ENCODE assay signal across 8 mouse cellular contexts in the genomic region with DNA sequence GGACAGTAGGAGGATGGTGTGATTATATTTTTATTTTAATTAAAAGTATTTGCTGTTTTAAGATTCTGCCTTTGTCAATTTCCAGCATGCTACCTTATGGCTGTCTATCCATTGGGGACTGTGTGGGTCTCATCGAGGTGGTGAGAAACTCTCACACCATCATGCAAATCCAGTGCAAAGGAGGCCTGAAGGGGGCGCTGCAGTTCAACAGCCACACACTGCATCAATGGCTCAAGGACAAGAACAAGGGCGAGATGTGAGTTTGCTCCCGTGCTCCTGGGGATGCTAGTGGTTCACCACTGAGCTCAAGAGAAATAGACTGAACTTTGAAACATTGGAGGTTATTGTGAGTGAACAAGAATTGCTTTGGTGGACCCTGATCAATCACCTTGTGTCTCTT. TPM values are rescaled to one million over a fixed set of nuclear protein-coding genes. Genes with fewer than 3 reads are reported as not detected.
DNase-seq lines count a peak whose midpoint lies in the region; ATAC-seq and TF ChIP-seq lines count a peak whose summit lies in the region.

No protein-coding gene starts in this region.

- no peak overlapping the region for H3K27ac ChIP-seq in forebrain, postnatal 0 days (ENCODE audit: low read depth, low read length)
- no peak overlapping the region for H3K27ac ChIP-seq in forebrain, embryonic 12.5 days
- H3K27ac ChIP-seq in liver, adult 2 months (replicated peaks; ENCODE audit: insufficient read depth, low read depth, low read length), result no peak overlapping the region
- no peak overlapping the region for H3K27ac ChIP-seq in liver, embryonic 12.5 days
- no peak overlapping the region for H3K27ac ChIP-seq in embryonic facial prominence, embryonic 11.5 days (replicated peaks; ENCODE audit: low read depth, low read length)

- no peaks in the 10 kb centered on the region for H3K9me3 ChIP-seq in forebrain, postnatal 0 days (ENCODE audit: low read length)
- no peaks in the 10 kb centered on the region for H3K9me3 ChIP-seq in forebrain, embryonic 12.5 days
- no peaks in the 10 kb centered on the region for H3K9me3 ChIP-seq in liver, embryonic 12.5 days (replicated peaks)
- no peaks in the 10 kb centered on the region for H3K9me3 ChIP-seq in embryonic facial prominence, embryonic 11.5 days (replicated peaks; ENCODE audit: control insufficient read depth, low read length)

- H3K9ac ChIP-seq in forebrain, postnatal 0 days, result no peak overlapping the region
- no peak overlapping the region for H3K9ac ChIP-seq in forebrain, embryonic 12.5 days
- H3K9ac ChIP-seq in liver, adult 2 months (ENCODE audit: low read depth, low read length), result no peak overlapping the region
- no peak overlapping the region for H3K9ac ChIP-seq in liver, embryonic 12.5 days
- H3K9ac ChIP-seq in embryonic facial prominence, embryonic 11.5 days (replicated peaks; ENCODE audit: low read length), result no peak overlapping the region

- H3K4me3 ChIP-seq in forebrain, postnatal 0 days (ENCODE audit: low read depth, low read length), result no peak overlapping the region
- H3K4me3 ChIP-seq in forebrain, embryonic 12.5 days (replicated peaks), result no peak overlapping the region
- no peak overlapping the region for H3K4me3 ChIP-seq in liver, adult 2 months (ENCODE audit: insufficient read depth, low read depth, low read length)
- H3K4me3 ChIP-seq in liver, embryonic 12.5 days, result no peak overlapping the region
- no peak overlapping the region for H3K4me3 ChIP-seq in embryonic facial prominence, embryonic 11.5 days (ENCODE audit: low read depth, low read length)

- ATAC-seq in forebrain, postnatal 0 days, result peak; percentile 65; the same call in 1 of the 2 replicates
- no peak for ATAC-seq in forebrain, embryonic 12.5 days (ENCODE audit: low FRiP score)
- no peak for ATAC-seq in liver, embryonic 12.5 days
- ATAC-seq in embryonic facial prominence, embryonic 11.5 days (replicated peaks; ENCODE audit: insufficient number of reproducible peaks, low FRiP score, low TSS enrichment, low read depth), result 0 out of 2 replicates have a peak, but pooled peaks have one; percentile 23

- H3K79me2 ChIP-seq in liver, adult 2 months (ENCODE audit: control insufficient read depth, insufficient read depth, low read length), result no peaks in the 10 kb centered on the region

- peaks cover 70% of the 10 kb centered on the region for H3K36me3 ChIP-seq in forebrain, postnatal 0 days (ENCODE audit: insufficient read depth)
- peaks cover 75% of the 10 kb centered on the region for H3K36me3 ChIP-seq in forebrain, embryonic 12.5 days (replicated peaks)
- H3K36me3 ChIP-seq in liver, adult 2 months (ENCODE audit: control insufficient read depth, insufficient read depth, low read length), result peaks cover 62% of the 10 kb centered on the region
- peaks cover 81% of the 10 kb centered on the region for H3K36me3 ChIP-seq in liver, embryonic 12.5 days
- H3K36me3 ChIP-seq in embryonic facial prominence, embryonic 11.5 days (replicated peaks; ENCODE audit: control insufficient read depth, insufficient read depth, low read depth, low read length), result peaks cover 2% of the 10 kb centered on the region

- H3K4me1 ChIP-seq in forebrain, postnatal 0 days (ENCODE audit: insufficient read depth), result no peaks in the 10 kb centered on the region
- H3K4me1 ChIP-seq in forebrain, embryonic 12.5 days, result no peaks in the 10 kb centered on the region
- H3K4me1 ChIP-seq in liver, adult 2 months (ENCODE audit: control insufficient read depth, insufficient read depth, low read length), result no peaks in the 10 kb centered on the region
- no peaks in the 10 kb centered on the region for H3K4me1 ChIP-seq in liver, embryonic 12.5 days
- no peaks in the 10 kb centered on the region for H3K4me1 ChIP-seq in embryonic facial prominence, embryonic 11.5 days (ENCODE audit: control insufficient read depth, insufficient read depth, low read length)

- 66% methylated on average over 4 of the region's 4 CpGs for WGBS in forebrain, postnatal 0 days
- 61% methylated on average over 4 of the region's 4 CpGs for WGBS in forebrain, embryonic 12.5 days
- 71% methylated on average over 4 of the region's 4 CpGs for WGBS in liver, adult 2 months
- 70% methylated on average over 4 of the region's 4 CpGs for WGBS in liver, embryonic 12.5 days (ENCODE audit: insufficient replicate concordance)
- 63% methylated on average over 4 of the region's 4 CpGs for WGBS in embryonic facial prominence, embryonic 11.5 days

- no peak overlapping the region for H3K4me2 ChIP-seq in forebrain, postnatal 0 days (ENCODE audit: low read depth)
- no peak overlapping the region for H3K4me2 ChIP-seq in forebrain, embryonic 12.5 days
- H3K4me2 ChIP-seq in liver, embryonic 12.5 days, result no peak overlapping the region
- no peak overlapping the region for H3K4me2 ChIP-seq in embryonic facial prominence, embryonic 11.5 days (ENCODE audit: low read depth, low read length)

- peak; percentile 37 for DNase-seq in forebrain, postnatal 0 days
- peak; percentile 34 for DNase-seq in liver, adult 2 months (ENCODE audit: extremely low read depth, low read depth, low spot score)
- DNase-seq in adrenal gland, adult 8-10 months, result peak; percentile 28
- DNase-seq in embryonic facial prominence, embryonic 11.5 days (ENCODE audit: low spot score), result peak; percentile 33
- DNase-seq in lung, postnatal 4 days, result peak; percentile 41 to 63
- peak; percentile 42 for DNase-seq in thymus, postnatal 14 days

- H3K27me3 ChIP-seq in forebrain, postnatal 0 days (ENCODE audit: insufficient read depth, low read length), result no peaks in the 10 kb centered on the region
- no peaks in the 10 kb centered on the region for H3K27me3 ChIP-seq in forebrain, embryonic 12.5 days
- no peaks in the 10 kb centered on the region for H3K27me3 ChIP-seq in liver, adult 2 months (ENCODE audit: control insufficient read depth, insufficient read depth, low read length)
- H3K27me3 ChIP-seq in liver, embryonic 12.5 days (replicated peaks), result no peaks in the 10 kb centered on the region
- H3K27me3 ChIP-seq in embryonic facial prominence, embryonic 11.5 days (ENCODE audit: control insufficient read depth, insufficient read depth, low read length), result no peaks in the 10 kb centered on the region

- peak; percentile 67 for TF ChIP-seq CTCF in forebrain, postnatal 0 days (IDR thresholded peaks at IDR 0.05; ENCODE audit: low read depth)
- peak; percentile 75 for TF ChIP-seq CTCF in liver, adult 2 months (IDR thresholded peaks at IDR 0.05; ENCODE audit: low read depth, low read length)

- no peak for TF ChIP-seq POLR2A in liver, adult 2 months (IDR thresholded peaks at IDR 0.05; ENCODE audit: extremely low read depth, insufficient read depth, low read length)

RNA-seq across cellular contexts. Expression of a gene that starts 32.3 kb away (rescaled TPM):
- total RNA-seq in forebrain, postnatal 0 days (2014; rRNA removed), result not detected in 2 replicates
- not detected in 2 replicates for polyA plus RNA-seq in forebrain, postnatal 0 days (2015; fragmentation: Nextera tagmentation; extraction: Ambion mirVana)
- 0.22 TPM in 1 of 2 replicates, not detected in the other for polyA plus RNA-seq in forebrain, embryonic 12.5 days (2016; fragmentation: Nextera tagmentation; extraction: Ambion mirVana)
- not detected in 2 replicates for total RNA-seq in liver, adult 2 months (2014; rRNA removed)
- not detected in 2 replicates for polyA plus RNA-seq in liver, adult 2 months (2012; rRNA removed)
- not detected in 2 replicates for polyA plus RNA-seq in liver, embryonic 12.5 days (2016; fragmentation: Nextera tagmentation; extraction: Ambion mirVana)
- 1 to 10 TPM in 1 of 4 experiments, under 1 TPM in 2, not detected in 1; 0.18 to 2.8 (median 0.38) TPM for total RNA-seq in adrenal gland, adult 8-10 months (2022)
- not detected in 2 replicates for polyA plus RNA-seq in embryonic facial prominence, embryonic 11.5 days (2014; fragmentation: Nextera tagmentation; extraction: Ambion mirVana)

RNA-seq across cellular contexts. Expression of a gene that starts 50.3 kb away (rescaled TPM):
- 74.2 and 80.8 TPM in 2 replicates for total RNA-seq in forebrain, postnatal 0 days (2014; rRNA removed)
- 42.2 and 42.6 TPM in 2 replicates for polyA plus RNA-seq in forebrain, postnatal 0 days (2015; fragmentation: Nextera tagmentation; extraction: Ambion mirVana)
- 43.3 and 46.5 TPM in 2 replicates for polyA plus RNA-seq in forebrain, embryonic 12.5 days (2016; fragmentation: Nextera tagmentation; extraction: Ambion mirVana)
- total RNA-seq in liver, adult 2 months (2014; rRNA removed), result 23.6 and 24.2 TPM in 2 replicates
- 7.6 and 10.8 TPM in 2 replicates for polyA plus RNA-seq in liver, adult 2 months (2012; rRNA removed)
- 29.8 and 31.8 TPM in 2 replicates for polyA plus RNA-seq in liver, embryonic 12.5 days (2016; fragmentation: Nextera tagmentation; extraction: Ambion mirVana)
- total RNA-seq in adrenal gland, adult 8-10 months (2022), result 10 to 100 TPM; 30.3 to 51.2 (median 37.4) TPM
- polyA plus RNA-seq in embryonic facial prominence, embryonic 11.5 days (2014; fragmentation: Nextera tagmentation; extraction: Ambion mirVana), result 51.7 and 54.3 TPM in 2 replicates

Comparison
In these comparisons a context has a peak if more than half of its experiments do, and no peak if none do; other contexts are left out.
1. ATAC-seq: peak in forebrain, postnatal 0 days (single experiment) and embryonic facial prominence, embryonic 11.5 days (single experiment); none in forebrain, embryonic 12.5 days (single experiment) and liver, embryonic 12.5 days (single experiment).
2. Peak in every context shown above with its lines, with median percentiles within 50 percentile points of each other: DNase-seq.